Mouse (Mus musculus): ENCODE results near the gene Sdhaf4. TPM values are rescaled to one million over a fixed set of nuclear protein-coding genes. Genes with fewer than 3 reads are reported as not detected.

Gene Sdhaf4
- total and polyA plus RNA-seq, 3 experiments = 1.1 to 50.3 (median 44.1) TPM

DNA sequence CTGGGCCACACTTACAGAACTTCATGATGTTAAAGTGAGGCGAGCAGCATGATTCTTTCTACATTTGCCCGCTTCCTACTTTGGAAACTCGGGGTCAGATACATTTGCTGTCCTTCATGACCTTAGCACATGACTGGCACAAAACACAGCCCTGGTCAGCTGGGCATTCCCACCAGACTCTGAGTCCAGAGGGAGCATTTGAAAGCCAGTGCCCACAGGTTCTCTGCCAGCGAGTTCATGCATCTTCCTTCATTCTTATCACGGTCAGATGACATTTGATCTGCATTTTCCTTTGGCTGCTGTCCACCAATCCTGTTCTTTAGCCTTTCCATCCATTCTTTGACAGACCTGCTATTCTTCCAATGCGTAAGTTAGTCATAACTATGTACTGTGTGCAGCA, 4.6 kb upstream of the Sdhaf4 start:
- no peaks in the 10 kb centered on the region for H3K9me3 ChIP-seq (replicated peaks)
- no peaks in the 10 kb centered on the region for H3K36me3 ChIP-seq (replicated peaks)
- ATAC-seq (ENCODE audit: extremely low read depth, insufficient number of reproducible peaks, low FRiP score, poor library complexity, severe bottlenecking) (no peak), DNase-seq (ENCODE audit: low spot score) (no peak)
- peaks cover 26% of the 10 kb centered on the region for H3K27me3 ChIP-seq (ENCODE audit: insufficient read depth, low read length)
- no peak for TF ChIP-seq TAL1 (conservative IDR thresholded peaks at IDR 0.05; ENCODE audit: low read depth, low read length)
- TF ChIP-seq GATA2 (IDR thresholded peaks at IDR 0.05; ENCODE audit: borderline replicate concordance, low read depth, low read length) = no peak
- TF ChIP-seq CTCF (IDR thresholded peaks at IDR 0.05; ENCODE audit: low read depth, low read length) = no peak
- no peak for TF ChIP-seq GATA1 (IDR thresholded peaks at IDR 0.05; ENCODE audit: borderline replicate concordance, low read length)
- no peak for TF ChIP-seq POLR2AphosphoS5 (IDR thresholded peaks at IDR 0.05; ENCODE audit: insufficient replicate concordance, low read depth, low read length)
- H3K4me3 ChIP-seq (ENCODE audit: low read depth, low read length) = no peak overlapping the region
- H3K4me1 ChIP-seq (ENCODE audit: insufficient read depth, low read depth, low read length) = peaks cover 7% of the 10 kb centered on the region; the same call in 1 of the 2 replicates

DNA sequence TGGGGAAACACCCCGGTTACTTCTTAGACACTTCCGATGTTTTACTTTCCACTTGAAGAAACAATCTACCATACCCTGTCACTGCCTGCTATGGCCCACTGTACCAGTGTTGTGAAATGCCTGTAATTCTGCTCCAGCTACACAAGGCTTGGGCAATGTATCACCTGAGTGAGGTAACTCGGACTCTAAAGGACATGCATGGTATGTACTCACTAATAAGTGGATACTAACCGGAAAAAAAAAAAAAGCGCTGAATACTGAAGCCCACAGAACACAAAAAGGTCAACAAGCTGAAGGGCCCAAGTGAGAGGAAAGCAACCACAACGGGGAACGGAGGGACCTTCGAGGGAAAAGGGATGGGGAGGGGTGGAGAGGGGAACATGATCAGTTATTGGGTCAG, 2.2 kb upstream of the Sdhaf4 start:
- Histone ChIP-seq H3K36me3 (replicated peaks) (peaks cover 6% of the 10 kb centered on the region), H3K27me3 (ENCODE audit: insufficient read depth, low read length) (peaks cover 18% of the 10 kb centered on the region), H3K9me3 (replicated peaks) (no peaks in the 10 kb centered on the region), H3K4me1 (ENCODE audit: insufficient read depth, low read depth, low read length) (peaks cover 13% of the 10 kb centered on the region), H3K4me3 (ENCODE audit: low read depth, low read length) (no peak overlapping the region)
- DNase-seq (ENCODE audit: low spot score) = no peak
- ATAC-seq (ENCODE audit: extremely low read depth, insufficient number of reproducible peaks, low FRiP score, poor library complexity, severe bottlenecking) = no peak
- TF ChIP-seq TAL1 (conservative IDR thresholded peaks at IDR 0.05; ENCODE audit: low read depth, low read length) (no peak), CTCF (IDR thresholded peaks at IDR 0.05; ENCODE audit: low read depth, low read length) (no peak), GATA2 (IDR thresholded peaks at IDR 0.05; ENCODE audit: borderline replicate concordance, low read depth, low read length) (no peak), GATA1 (IDR thresholded peaks at IDR 0.05; ENCODE audit: borderline replicate concordance, low read length) (no peak), POLR2AphosphoS5 (IDR thresholded peaks at IDR 0.05; ENCODE audit: insufficient replicate concordance, low read depth, low read length) (no peak)

DNA sequence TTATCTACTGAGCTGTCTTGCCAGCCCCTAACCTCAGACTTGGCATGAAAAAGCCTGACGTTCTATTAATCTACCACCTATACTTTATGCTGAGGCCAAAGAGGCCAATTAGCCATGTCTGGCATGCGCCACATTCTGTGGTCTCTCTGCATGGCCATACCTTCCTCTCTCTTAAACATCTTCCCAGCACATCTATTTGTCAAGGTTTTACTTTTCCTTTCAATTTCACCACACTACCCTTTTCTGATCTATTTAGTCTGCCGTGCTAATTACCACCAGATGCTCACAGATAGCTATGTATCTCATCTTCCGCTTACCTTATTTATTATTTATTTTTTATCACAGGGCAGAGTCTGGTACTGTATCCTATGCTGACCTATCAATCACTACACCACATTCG, 6.1 kb downstream of the Sdhaf4 start:
- Histone ChIP-seq H3K27me3 (ENCODE audit: insufficient read depth, low read length) (no peaks in the 10 kb centered on the region), H3K36me3 (replicated peaks) (peaks cover 82% of the 10 kb centered on the region), H3K9me3 (replicated peaks) (no peaks in the 10 kb centered on the region), H3K4me1 (ENCODE audit: insufficient read depth, low read depth, low read length) (peaks cover 17% of the 10 kb centered on the region), H3K4me3 (ENCODE audit: low read depth, low read length) (no peak overlapping the region)
- DNase-seq (ENCODE audit: low spot score) (no peak), ATAC-seq (ENCODE audit: extremely low read depth, insufficient number of reproducible peaks, low FRiP score, poor library complexity, severe bottlenecking) (no peak)
- TF ChIP-seq GATA1 (IDR thresholded peaks at IDR 0.05; ENCODE audit: borderline replicate concordance, low read length) (no peak), CTCF (IDR thresholded peaks at IDR 0.05; ENCODE audit: low read depth, low read length) (no peak), GATA2 (IDR thresholded peaks at IDR 0.05; ENCODE audit: borderline replicate concordance, low read depth, low read length) (no peak), TAL1 (conservative IDR thresholded peaks at IDR 0.05; ENCODE audit: low read depth, low read length) (no peak)

DNA sequence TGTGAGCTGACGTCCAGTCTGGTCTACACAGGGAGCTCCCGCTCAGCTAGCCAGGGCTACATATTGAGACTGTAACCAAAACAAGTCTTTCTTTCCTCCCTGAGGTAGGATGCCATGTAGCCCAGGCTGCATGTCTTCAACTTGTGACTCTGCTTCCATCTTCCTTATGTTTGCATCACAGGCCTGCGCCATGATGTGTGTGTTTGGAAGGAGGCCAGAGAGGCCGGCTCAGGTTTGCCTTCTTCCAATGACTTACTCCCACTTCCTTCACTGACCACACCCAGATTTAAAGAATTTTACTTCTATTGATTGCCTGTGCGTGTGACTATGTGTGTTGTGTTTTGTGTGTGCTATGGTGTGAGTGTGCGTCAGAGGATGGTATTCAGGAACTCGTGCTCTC, 6.6 kb downstream of the Sdhaf4 start:
- Histone ChIP-seq H3K27me3 (ENCODE audit: insufficient read depth, low read length) (no peaks in the 10 kb centered on the region), H3K4me3 (ENCODE audit: low read depth, low read length) (no peak overlapping the region), H3K9me3 (replicated peaks) (no peaks in the 10 kb centered on the region), H3K36me3 (replicated peaks) (peaks cover 82% of the 10 kb centered on the region), H3K4me1 (ENCODE audit: insufficient read depth, low read depth, low read length) (peaks cover 15% of the 10 kb centered on the region)
- TF ChIP-seq TAL1 (conservative IDR thresholded peaks at IDR 0.05; ENCODE audit: low read depth, low read length) (no peak), POLR2AphosphoS5 (IDR thresholded peaks at IDR 0.05; ENCODE audit: insufficient replicate concordance, low read depth, low read length) (no peak), CTCF (IDR thresholded peaks at IDR 0.05; ENCODE audit: low read depth, low read length) (no peak), GATA1 (IDR thresholded peaks at IDR 0.05; ENCODE audit: borderline replicate concordance, low read length) (no peak), GATA2 (IDR thresholded peaks at IDR 0.05; ENCODE audit: borderline replicate concordance, low read depth, low read length) (no peak)
- DNase-seq (ENCODE audit: low spot score) (no peak), ATAC-seq (ENCODE audit: extremely low read depth, insufficient number of reproducible peaks, low FRiP score, poor library complexity, severe bottlenecking) (no peak)

DNA sequence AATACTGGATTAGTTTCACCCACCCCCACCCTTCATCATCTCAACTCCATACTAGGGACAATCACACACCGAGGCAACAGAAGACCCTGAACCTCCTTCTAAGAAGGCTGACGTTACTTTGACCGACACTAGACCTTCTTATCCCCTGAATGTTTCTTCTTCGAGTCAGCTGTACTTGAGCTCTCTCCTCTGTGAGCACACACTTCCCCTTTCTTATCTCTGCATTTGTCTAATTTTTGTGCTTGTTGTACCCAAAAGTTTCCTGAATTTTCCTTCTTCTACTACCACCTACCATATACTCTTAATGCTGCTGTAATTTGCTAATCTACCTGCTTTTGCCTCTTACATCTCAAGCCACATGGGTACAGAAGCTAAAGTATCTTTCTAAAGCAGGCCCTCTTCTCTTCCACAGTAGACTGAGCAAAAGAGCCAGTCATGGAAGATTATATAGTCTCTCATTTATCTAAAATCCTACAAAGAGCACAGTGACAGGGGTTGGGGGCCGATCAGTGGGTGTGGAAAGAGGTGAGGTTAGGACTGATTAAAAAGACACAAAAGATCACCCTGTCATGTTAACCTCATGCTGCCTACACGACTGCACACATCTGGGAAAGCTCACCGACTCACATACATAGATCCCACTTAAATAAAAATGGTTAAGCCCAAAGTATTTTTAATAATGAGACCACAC, 7.2 kb downstream of the Sdhaf4 start:
- ATAC-seq (ENCODE audit: extremely low read depth, insufficient number of reproducible peaks, low FRiP score, poor library complexity, severe bottlenecking) (no peak), DNase-seq (ENCODE audit: low spot score) (no peak)
- H3K36me3 ChIP-seq (replicated peaks) = peaks cover 82% of the 10 kb centered on the region
- no peaks in the 10 kb centered on the region for H3K27me3 ChIP-seq (ENCODE audit: insufficient read depth, low read length)
- no peak for TF ChIP-seq GATA1 (IDR thresholded peaks at IDR 0.05; ENCODE audit: borderline replicate concordance, low read length)
- TF ChIP-seq GATA2 (IDR thresholded peaks at IDR 0.05; ENCODE audit: borderline replicate concordance, low read depth, low read length) = no peak
- TF ChIP-seq POLR2AphosphoS5 (IDR thresholded peaks at IDR 0.05; ENCODE audit: insufficient replicate concordance, low read depth, low read length) = no peak
- TF ChIP-seq CTCF (IDR thresholded peaks at IDR 0.05; ENCODE audit: low read depth, low read length) = no peak
- no peak for TF ChIP-seq TAL1 (conservative IDR thresholded peaks at IDR 0.05; ENCODE audit: low read depth, low read length)
- no peaks in the 10 kb centered on the region for H3K9me3 ChIP-seq (replicated peaks)
- H3K4me1 ChIP-seq (ENCODE audit: insufficient read depth, low read depth, low read length) = peaks cover 15% of the 10 kb centered on the region
- H3K4me3 ChIP-seq (ENCODE audit: low read depth, low read length) = no peak overlapping the region

DNA sequence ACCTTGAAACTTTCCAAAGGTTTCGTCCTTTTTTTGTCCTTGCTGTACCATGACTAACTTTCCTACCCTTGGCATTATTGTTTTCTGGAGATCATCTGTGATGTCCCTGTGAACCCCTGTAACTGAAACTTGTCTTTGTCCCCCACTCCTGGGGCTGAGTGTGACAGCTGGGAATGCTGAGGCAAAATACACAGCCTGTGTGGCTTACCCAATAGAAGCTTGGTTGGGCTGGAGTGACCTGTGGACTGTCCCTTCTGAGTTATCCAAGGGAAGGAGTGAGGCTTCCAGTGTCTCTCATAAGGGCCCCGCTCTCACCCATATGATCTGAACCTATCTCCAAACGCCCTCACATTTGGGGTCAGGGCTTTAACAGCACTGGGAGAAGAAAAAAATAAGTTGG, 8.0 kb downstream of the Sdhaf4 start:
- TF ChIP-seq GATA2 (IDR thresholded peaks at IDR 0.05; ENCODE audit: borderline replicate concordance, low read depth, low read length) (no peak), CTCF (IDR thresholded peaks at IDR 0.05; ENCODE audit: low read depth, low read length) (no peak), TAL1 (conservative IDR thresholded peaks at IDR 0.05; ENCODE audit: low read depth, low read length) (no peak), POLR2AphosphoS5 (IDR thresholded peaks at IDR 0.05; ENCODE audit: insufficient replicate concordance, low read depth, low read length) (no peak), GATA1 (IDR thresholded peaks at IDR 0.05; ENCODE audit: borderline replicate concordance, low read length) (no peak)
- no peaks in the 10 kb centered on the region for H3K9me3 ChIP-seq (replicated peaks)
- no peak for DNase-seq (ENCODE audit: low spot score)
- no peak overlapping the region for H3K4me3 ChIP-seq (ENCODE audit: low read depth, low read length)
- peaks cover 15% of the 10 kb centered on the region for H3K4me1 ChIP-seq (ENCODE audit: insufficient read depth, low read depth, low read length)
- no peak for ATAC-seq (ENCODE audit: extremely low read depth, insufficient number of reproducible peaks, low FRiP score, poor library complexity, severe bottlenecking)
- no peaks in the 10 kb centered on the region for H3K27me3 ChIP-seq (ENCODE audit: insufficient read depth, low read length)
- peaks cover 74% of the 10 kb centered on the region for H3K36me3 ChIP-seq (replicated peaks)
